Mouse (Mus musculus) hindbrain, embryonic 16.5 days (tissue): ENCODE measurements around the gene Kars. TPM values are rescaled to one million over a fixed set of nuclear protein-coding genes. Genes with fewer than 3 reads are reported as not detected.
A peak's percentile ranks its signal among the peaks of the same experiment; 100 is the strongest.

ENCODE experiments used
- ATAC-seq: fragments of 200-750 bp; cut with Nextera tagmentation; 2 replicates; pipeline ENCODE4 v1.8.0; 2017; ENCODE audit warnings: moderate TSS enrichment, moderate library complexity
- H3K27ac ChIP-seq: fragments of 300-500 bp; sonication (generic); 2 replicates; pipeline ENCODE4 v1.5.1; 2014; ENCODE audit warnings: low read depth, mild to moderate bottlenecking, control low read depth, low read length, moderate library complexity
- H3K27me3 ChIP-seq: fragments of 300-500 bp; sonication (generic); replicated peaks from 2 replicates; pipeline ENCODE4 v1.6.1; 2014; ENCODE audit warnings: low read length; ENCODE audit not compliant: control insufficient read depth, insufficient read depth
- H3K36me3 ChIP-seq: fragments of 300-500 bp; sonication (generic); 2 replicates; pipeline ENCODE4 v1.6.1; 2014; ENCODE audit warnings: mild to moderate bottlenecking, low read length, moderate library complexity, mixed read lengths; ENCODE audit not compliant: control insufficient read depth, insufficient read depth
- H3K4me1 ChIP-seq: fragments of 300-500 bp; sonication (generic); 2 replicates; pipeline ENCODE4 v1.6.1; 2014; ENCODE audit warnings: low read depth, low read length; ENCODE audit not compliant: control insufficient read depth, insufficient read depth
- H3K4me2 ChIP-seq: fragments of 300-500 bp; sonication (generic); 2 replicates; pipeline ENCODE4 v1.6.1; 2014; ENCODE audit warnings: mild to moderate bottlenecking, low read length, control low read depth, moderate library complexity
- H3K4me3 ChIP-seq: fragments of 300-500 bp; sonication (generic); 2 replicates; pipeline ENCODE4 v1.5.1; 2014; ENCODE audit warnings: mild to moderate bottlenecking, low read length, control low read depth, moderate library complexity
- H3K9ac ChIP-seq: fragments of 300-500 bp; sonication (generic); 2 replicates; pipeline ENCODE4 v1.6.1; 2014; ENCODE audit warnings: low read depth, mild to moderate bottlenecking, control low read depth, low read length, moderate library complexity
- H3K9me3 ChIP-seq: fragments of 300-500 bp; sonication (generic); 2 replicates; pipeline ENCODE4 v1.6.1; 2014; ENCODE audit warnings: mild to moderate bottlenecking, low read length, moderate library complexity; ENCODE audit not compliant: control insufficient read depth
- WGBS: fragments of 180-500 bp; shearing (Covaris S2); extraction: QIAGEN DNeasy Blood & Tissue Kit; methylation state at CpG from one replicate; pipeline ENCODE4 v1.1.7; 2014; 5-methylcytosine and 5-hydroxymethylcytosine counted together
- polyA plus RNA-seq: library from polyadenylated mRNA; unstranded; fragments of >200 nt; fragmentation: Nextera tagmentation; extraction: Ambion mirVana; gene quantifications from 2 replicates; pipeline ENCODE4 v1.2.1, GENCODE M21; 2015

Kars gene
- polyA plus RNA-seq, 1 experiment from 2014 or later = 173 TPM

DNA sequence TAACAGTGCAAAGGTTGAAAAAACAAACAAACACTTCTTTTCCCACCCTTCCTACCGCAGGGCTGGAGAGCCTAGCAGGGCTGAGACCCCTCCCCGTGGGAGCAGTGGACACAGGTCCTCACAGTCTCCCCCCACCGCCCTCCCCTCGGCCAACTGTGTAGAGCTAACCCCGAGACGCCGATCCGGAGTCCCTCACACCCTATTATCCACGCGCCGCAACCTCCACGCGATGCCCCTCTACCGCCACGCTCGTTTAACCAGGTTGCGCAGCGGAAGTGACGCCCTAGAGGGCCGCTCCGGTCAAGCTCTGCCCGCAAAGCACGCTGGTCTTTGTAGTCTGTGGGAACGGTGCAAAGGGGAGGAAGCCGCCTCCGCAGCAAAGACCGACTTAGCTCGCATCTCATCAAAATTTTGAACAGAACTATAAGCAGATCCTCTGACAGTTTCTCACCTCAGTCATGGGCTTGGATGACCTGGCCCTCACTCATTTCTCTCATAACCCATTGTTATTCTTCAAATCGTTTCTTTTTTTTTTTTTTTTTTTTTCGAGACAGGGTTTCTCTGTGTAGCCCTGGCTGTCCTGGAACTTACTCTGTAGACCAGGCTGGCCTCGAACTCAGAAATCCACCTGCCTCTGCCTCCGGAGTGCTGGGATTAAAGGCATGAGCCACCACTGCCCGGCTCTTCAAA is 19.0 kb downstream of the Kars start, which contains the start of gene Adat1:
Adat1 (minus strand) TSS at position 290 of the 690 bp plus-strand sequence.
- ATAC-seq = peak; percentile 98
- Histone ChIP-seq H3K4me1 (peaks cover 5% of the 10 kb centered on the region), H3K36me3 (peaks cover 29% of the 10 kb centered on the region), H3K4me2 (peak within 1 kb of the TSS; percentile 75), H3K27me3 (no peaks in the 10 kb centered on the region), H3K4me3 (peak within 1 kb of the TSS; percentile 73), H3K9ac (peak within 1 kb of the TSS; percentile 82), H3K27ac (peak within 1 kb of the TSS; percentile 58), H3K9me3 (no peaks in the 10 kb centered on the region)
- 5% methylated on average over 33 of the region's 33 CpGs for WGBS

GRCm38 (mm10) chr8:111991278-111991677 is 19.8 kb downstream of the Kars start:
- no peak for ATAC-seq
- H3K4me3 ChIP-seq = peak overlapping the region; percentile 73
- H3K9ac ChIP-seq = peak overlapping the region; percentile 82; the same call in 1 of the 2 replicates
- peak overlapping the region; percentile 75 for H3K4me2 ChIP-seq
- H3K27ac ChIP-seq = no peak overlapping the region
- H3K9me3 ChIP-seq = no peaks in the 10 kb centered on the region
- no peaks in the 10 kb centered on the region for H3K27me3 ChIP-seq
- WGBS = 61% methylated on average over 8 of the region's 8 CpGs
- peaks cover 24% of the 10 kb centered on the region for H3K36me3 ChIP-seq
- peaks cover 5% of the 10 kb centered on the region for H3K4me1 ChIP-seq

- ATAC-seq = no peak
- peaks cover 17% of the 10 kb centered on the region for H3K36me3 ChIP-seq
- 15% methylated on average over 7 of the region's 7 CpGs for WGBS
These were observed 21.2 kb downstream of the Kars start for GRCm38 (mm10) chr8:111989911-111990310.

GRCm38 (mm10) chr8:111984511-111984910 is 26.6 kb downstream of the Kars start:
- H3K9me3 ChIP-seq = no peaks in the 10 kb centered on the region
- peaks cover 7% of the 10 kb centered on the region for H3K36me3 ChIP-seq
- no peak for ATAC-seq
- no peak overlapping the region for H3K9ac ChIP-seq
- no peak overlapping the region for H3K27ac ChIP-seq
- no peak overlapping the region for H3K4me3 ChIP-seq
- no peaks in the 10 kb centered on the region for H3K4me1 ChIP-seq
- H3K4me2 ChIP-seq = no peak overlapping the region
- 89% methylated on average over 10 of the region's 10 CpGs for WGBS
- no peaks in the 10 kb centered on the region for H3K27me3 ChIP-seq

More at GRCm38 (mm10) chr8:111989911-111990310, 21.2 kb downstream of the Kars start:
- Histone ChIP-seq H3K4me1 (peaks cover 5% of the 10 kb centered on the region), H3K27me3 (no peaks in the 10 kb centered on the region), H3K4me2 (no peak overlapping the region), H3K9ac (no peak overlapping the region), H3K27ac (no peak overlapping the region), H3K4me3 (no peak overlapping the region), H3K9me3 (no peaks in the 10 kb centered on the region)

GRCm38 (mm10) chr8:111982116-111982515 is 29.0 kb downstream of the Kars start:
- no peaks in the 10 kb centered on the region for H3K27me3 ChIP-seq
- H3K4me2 ChIP-seq = no peak overlapping the region
- H3K9ac ChIP-seq = no peak overlapping the region
- H3K9me3 ChIP-seq = no peaks in the 10 kb centered on the region
- H3K36me3 ChIP-seq = no peaks in the 10 kb centered on the region; the same call in none of the 2 replicates
- ATAC-seq = no peak
- no peak overlapping the region for H3K4me3 ChIP-seq
- H3K27ac ChIP-seq = no peak overlapping the region
- 80% methylated on average over 7 of the region's 7 CpGs for WGBS
- H3K4me1 ChIP-seq = no peaks in the 10 kb centered on the region

- Histone ChIP-seq H3K9ac (no peak overlapping the region), H3K4me3 (no peak overlapping the region), H3K27me3 (no peaks in the 10 kb centered on the region), H3K27ac (no peak overlapping the region), H3K4me1 (no peaks in the 10 kb centered on the region), H3K9me3 (no peaks in the 10 kb centered on the region), H3K36me3 (peaks cover 5% of the 10 kb centered on the region), H3K4me2 (no peak overlapping the region)
- ATAC-seq = no peak
- 72% methylated on average over 10 of the region's 10 CpGs for WGBS
These were observed 33.0 kb downstream of the Kars start for GRCm38 (mm10) chr8:111978147-111978546.

DNA sequence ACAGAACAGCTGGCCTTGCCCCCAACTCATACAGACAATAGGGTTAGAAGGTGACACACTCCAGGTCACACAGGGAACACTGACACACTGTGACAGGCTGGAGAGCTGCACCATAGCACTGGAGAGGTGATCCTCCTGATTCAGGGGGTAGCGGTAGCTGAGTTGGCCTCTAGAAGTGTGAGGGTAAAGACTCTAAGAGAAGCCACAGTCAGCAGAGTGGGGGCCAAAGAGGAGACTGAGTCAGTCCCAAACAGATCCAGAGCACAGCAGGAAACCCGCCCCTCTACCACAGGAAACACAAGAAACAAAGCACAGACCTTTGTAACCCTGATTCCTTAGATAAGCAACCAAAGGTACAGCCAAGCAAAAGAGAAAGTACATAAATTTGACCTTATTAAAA is 34.8 kb downstream of the Kars start:
- Histone ChIP-seq H3K9me3 (no peaks in the 10 kb centered on the region), H3K4me1 (no peaks in the 10 kb centered on the region), H3K4me3 (no peak overlapping the region), H3K27me3 (no peaks in the 10 kb centered on the region), H3K36me3 (peaks cover 8% of the 10 kb centered on the region; the same call in 1 of the 2 replicates), H3K4me2 (no peak overlapping the region), H3K27ac (no peak overlapping the region), H3K9ac (no peak overlapping the region)
- 92% methylated on average over 2 of the region's 2 CpGs for WGBS
- ATAC-seq = no peak

DNA sequence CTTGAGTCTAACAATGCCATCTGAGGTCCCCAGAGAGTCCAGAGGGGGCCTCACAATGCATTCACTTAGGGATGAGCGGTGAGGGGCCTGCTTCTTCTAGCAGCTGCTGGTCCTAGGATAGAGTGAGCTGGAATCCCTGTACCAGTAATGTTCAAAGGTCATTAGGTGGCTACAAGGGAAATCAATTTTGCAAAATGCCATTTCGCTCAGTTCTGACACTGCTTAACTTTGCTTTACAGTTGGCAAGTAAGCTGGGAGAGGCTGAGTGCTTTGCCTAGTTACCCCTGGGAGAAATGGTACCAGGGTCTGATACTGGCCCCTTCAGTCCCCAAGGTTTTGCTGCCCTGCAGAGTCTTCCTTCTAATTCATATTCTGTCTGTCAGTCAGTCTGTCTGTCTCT is 35.4 kb downstream of the Kars start:
- no peak for ATAC-seq
- 91% methylated on average over 2 of the region's 2 CpGs for WGBS
- Histone ChIP-seq H3K4me1 (no peaks in the 10 kb centered on the region), H3K9me3 (no peaks in the 10 kb centered on the region), H3K27me3 (no peaks in the 10 kb centered on the region), H3K4me3 (no peak overlapping the region), H3K9ac (no peak overlapping the region), H3K36me3 (peaks cover 8% of the 10 kb centered on the region; the same call in 1 of the 2 replicates), H3K4me2 (no peak overlapping the region), H3K27ac (no peak overlapping the region)

DNA sequence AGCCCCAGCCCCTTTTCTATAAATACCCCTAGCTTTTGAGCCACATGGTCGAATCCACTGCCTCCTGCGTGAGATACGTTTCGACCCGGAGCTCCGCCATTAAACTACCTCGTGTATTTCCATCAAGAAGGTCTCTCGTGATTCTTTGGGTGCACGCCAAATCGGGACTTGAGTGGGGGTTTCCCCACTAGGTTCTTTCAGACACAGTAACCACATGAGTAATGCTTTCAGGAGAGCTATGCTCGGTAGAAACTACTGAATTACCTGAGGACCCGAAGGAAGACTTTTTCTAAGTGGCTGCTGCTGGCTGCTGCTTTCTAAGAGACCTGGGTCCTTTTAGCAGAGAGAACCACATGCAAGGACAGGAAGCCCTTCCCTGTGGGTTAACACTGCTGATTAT is 37.0 kb downstream of the Kars start:
- Histone ChIP-seq H3K9me3 (no peaks in the 10 kb centered on the region), H3K36me3 (peaks cover 8% of the 10 kb centered on the region; the same call in 1 of the 2 replicates), H3K27me3 (no peaks in the 10 kb centered on the region), H3K4me3 (no peak overlapping the region), H3K4me2 (no peak overlapping the region), H3K27ac (no peak overlapping the region), H3K9ac (no peak overlapping the region), H3K4me1 (no peaks in the 10 kb centered on the region)
- ATAC-seq = no peak
- 95% methylated on average over 12 of the region's 12 CpGs for WGBS
